Mouse (Mus musculus) lung, adult 2 months (tissue): ENCODE measurements around the gene Adgrd1. TPM values are rescaled to one million over a fixed set of nuclear protein-coding genes. Genes with fewer than 3 reads are reported as not detected.

ENCODE experiments used
- DNase-seq: peaks from one replicate; pipeline ENCODE4 v3.0.0; 2022
- H3K4me1 ChIP-seq: fragments of 200-500 bp; 2 replicates; pipeline ENCODE4 v1.6.1; 2011; ENCODE audit warnings: low read length; ENCODE audit not compliant: control insufficient read depth, insufficient read depth
- H3K4me3 ChIP-seq: fragments of 200-500 bp; replicated peaks from 2 replicates; pipeline ENCODE3; 2011; ENCODE audit warnings: low read depth, mild to moderate bottlenecking, control low read depth, low read length; ENCODE audit errors: extremely low read depth
- CTCF ChIP-seq: fragments of 200-500 bp; IDR thresholded peaks from 2 replicates; pipeline ENCODE4 v1.5.1; 2011; ENCODE audit warnings: mild to moderate bottlenecking, low read length, control low read depth; ENCODE audit not compliant: insufficient read depth
- POLR2A ChIP-seq: fragments of 200-500 bp; IDR thresholded peaks from 2 replicates; pipeline ENCODE4 v1.6.1; 2011; ENCODE audit warnings: low read depth, mild to moderate bottlenecking, control low read depth, low read length, borderline replicate concordance; ENCODE audit errors: extremely low read depth
- WGBS: fragments of 180-500 bp; shearing (Covaris S2); methylation state at CpG from one replicate; pipeline ENCODE4 v1.1.7; 2018; 5-methylcytosine and 5-hydroxymethylcytosine counted together
- polyA plus RNA-seq: library from polyadenylated mRNA; depleted of rRNA; stranded (reverse); fragments of >200 nt; gene quantifications from 2 replicates; pipeline ENCODE4 v1.2.3, GENCODE M21; 2012; rRNA removed

Gene Adgrd1
- polyA plus RNA-seq, 1 experiment = 8.3 TPM

GRCm38 (mm10) chr5:129233301-129233700 lies 136.8 kb downstream of the Adgrd1 start:
- Histone ChIP-seq H3K4me3 (no peak overlapping the region), H3K4me1 (no peaks in the 10 kb centered on the region)
- 88% methylated on average over 4 of the region's 4 CpGs for WGBS
- DNase-seq = no peak
- no peak for TF ChIP-seq CTCF
- TF ChIP-seq POLR2A = no peak

- TF ChIP-seq CTCF (no peak), POLR2A (no peak)
- H3K4me1 ChIP-seq = no peaks in the 10 kb centered on the region
- DNase-seq = no peak
- no peak overlapping the region for H3K4me3 ChIP-seq
- WGBS = 80% methylated on average over 7 of the region's 7 CpGs
Observed at GRCm38 (mm10) chr5:129233881-129234432, 137.4 kb downstream of the Adgrd1 start.

GRCm38 (mm10) chr5:129236366-129236765 lies 139.8 kb downstream of the Adgrd1 start:
- WGBS = 78% methylated on average over 11 of the region's 11 CpGs
- TF ChIP-seq POLR2A = no peak
- TF ChIP-seq CTCF = no peak
- DNase-seq = no peak
- no peak overlapping the region for H3K4me3 ChIP-seq
- no peaks in the 10 kb centered on the region for H3K4me1 ChIP-seq

DNA sequence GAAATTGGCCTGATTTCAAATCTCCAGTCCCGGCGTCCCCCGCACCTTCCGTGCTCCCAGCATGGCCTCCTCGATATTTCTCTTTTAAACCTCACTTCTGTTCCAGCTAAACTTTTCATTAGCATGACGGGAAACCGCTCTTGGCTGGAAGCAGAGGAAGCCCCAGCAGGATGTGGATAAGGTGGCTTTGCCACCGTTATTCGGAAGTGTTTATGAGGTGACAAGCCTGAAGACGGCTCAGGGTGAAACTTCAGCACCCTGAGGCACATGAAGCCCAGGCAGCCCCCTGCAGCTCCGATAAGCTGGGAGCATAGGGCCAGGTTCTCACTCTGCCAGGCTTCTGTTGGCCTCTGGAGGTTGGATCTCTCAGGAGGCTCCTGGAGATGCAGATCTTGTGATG lies 145.3 kb downstream of the Adgrd1 start:
- Histone ChIP-seq H3K4me1 (no peaks in the 10 kb centered on the region), H3K4me3 (no peak overlapping the region)
- DNase-seq = no peak
- no peak for TF ChIP-seq POLR2A
- no peak for TF ChIP-seq CTCF
- WGBS = 52% methylated on average over 11 of the region's 11 CpGs

- H3K4me3 ChIP-seq = no peak overlapping the region
- TF ChIP-seq POLR2A = no peak
- TF ChIP-seq CTCF = no peak
- no peaks in the 10 kb centered on the region for H3K4me1 ChIP-seq
- no peak for DNase-seq
- WGBS = 42% methylated on average over 3 of the region's 3 CpGs
Observed at GRCm38 (mm10) chr5:129242265-129242664, 145.7 kb downstream of the Adgrd1 start.

GRCm38 (mm10) chr5:129243120-129243519 lies 146.6 kb downstream of the Adgrd1 start:
- 71% methylated on average over 4 of the region's 4 CpGs for WGBS
- Histone ChIP-seq H3K4me1 (no peaks in the 10 kb centered on the region), H3K4me3 (no peak overlapping the region)
- no peak for TF ChIP-seq POLR2A
- TF ChIP-seq CTCF = no peak
- DNase-seq = no peak

- WGBS = 37% methylated on average over 5 of the region's 5 CpGs
- DNase-seq = no peak
- Histone ChIP-seq H3K4me3 (no peak overlapping the region), H3K4me1 (no peaks in the 10 kb centered on the region)
- TF ChIP-seq POLR2A (no peak), CTCF (no peak)
Observed at GRCm38 (mm10) chr5:129244392-129244791, 147.8 kb downstream of the Adgrd1 start.

DNA sequence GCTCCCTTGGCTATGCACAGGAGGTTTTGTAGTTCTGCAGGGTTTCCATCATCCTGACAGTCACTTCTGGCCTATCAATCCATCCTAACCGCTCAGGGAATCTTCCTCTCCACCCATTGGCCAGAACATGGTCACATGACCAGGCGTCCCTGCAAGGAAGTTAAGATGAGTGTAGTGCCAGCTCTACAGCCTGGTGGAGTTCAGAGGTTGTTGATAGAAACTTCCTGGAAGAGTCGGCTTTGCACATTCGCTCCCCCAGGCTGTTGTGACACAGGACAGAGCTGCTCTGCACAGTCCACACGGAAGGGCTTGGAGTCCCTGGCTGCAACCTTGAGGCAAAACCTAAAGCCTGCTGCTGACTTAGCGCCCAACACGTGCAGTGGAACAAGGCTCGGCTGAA lies 152.5 kb downstream of the Adgrd1 start:
- no peak for DNase-seq
- TF ChIP-seq CTCF = no peak
- WGBS = 47% methylated on average over 8 of the region's 8 CpGs
- no peaks in the 10 kb centered on the region for H3K4me1 ChIP-seq
- no peak overlapping the region for H3K4me3 ChIP-seq

Other genes starting within 250 kb of the Adgrd1 start
- 0.06 and 0.17 TPM in 2 replicates for gene Rimbp2, start 143.3 kb upstream of the Adgrd1 start, polyA plus RNA-seq
- gene Stx2, start 88.2 kb upstream of the Adgrd1 start, polyA plus RNA-seq = 21.3 and 26.9 TPM in 2 replicates
- gene Ran, start 76.7 kb upstream of the Adgrd1 start, polyA plus RNA-seq = 35.5 and 43.2 TPM in 2 replicates